Mouse (Mus musculus) brown adipose tissue, adult 24 weeks (tissue): Measurements from ENCODE around the gene Sh2d3c. TPM values are rescaled to one million over a fixed set of nuclear protein-coding genes. Genes with fewer than 3 reads are reported as not detected.

Experiments used
- H3K27ac ChIP-seq: fragments of 200-500 bp; replicated peaks from 2 replicates; pipeline ENCODE4 v1.5.1; 2012; ENCODE audit warnings: low read depth, mild to moderate bottlenecking, low read length
- H3K4me1 ChIP-seq: fragments of 200-500 bp; 2 replicates; pipeline ENCODE4 v1.6.1; 2012; ENCODE audit warnings: low read length, mixed read lengths; ENCODE audit not compliant: control insufficient read depth, insufficient read depth, insufficient read length
- H3K4me3 ChIP-seq: fragments of 200-500 bp; 2 replicates; pipeline ENCODE4 v1.5.1; 2012; ENCODE audit warnings: low read depth, mild to moderate bottlenecking, low read length, moderate library complexity; ENCODE audit not compliant: insufficient read depth
- polyA plus RNA-seq: library from polyadenylated mRNA; stranded (reverse); fragments of >200 nt; gene quantifications from 2 replicates; pipeline ENCODE4 v1.2.4, GENCODE M21; 2012; ENCODE audit not compliant: missing spikeins, insufficient read depth, insufficient read length

Gene Sh2d3c
- polyA plus RNA-seq, 1 experiment: 4.4 TPM

GRCm38 (mm10) chr2:32749082-32749481 lies 28.2 kb downstream of the Sh2d3c start:
- no peak overlapping the region for H3K4me3 ChIP-seq

DNA sequence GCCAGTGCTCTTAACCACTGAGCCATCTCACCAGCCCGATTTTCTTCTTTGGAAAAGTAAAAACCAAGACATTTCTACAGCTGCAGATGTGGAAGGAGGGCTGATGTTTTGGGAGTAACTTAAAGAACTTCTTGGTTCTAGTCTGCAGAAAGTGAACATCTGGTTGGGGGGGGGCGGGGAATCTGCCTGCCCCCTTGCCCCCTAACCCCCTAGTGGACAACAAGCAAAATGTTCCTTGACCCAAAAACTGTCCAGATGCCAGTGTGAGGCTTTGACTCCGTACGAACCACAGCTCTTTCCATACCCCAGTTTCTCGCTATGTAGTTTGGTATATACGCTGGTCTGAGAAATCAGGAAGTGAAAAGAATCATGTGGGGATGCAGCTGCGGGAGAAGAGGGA lies 29.3 kb downstream of the Sh2d3c start:
- H3K4me3 ChIP-seq: no peak overlapping the region
- no peaks in the 10 kb centered on the region for H3K4me1 ChIP-seq
- H3K27ac ChIP-seq: no peak overlapping the region

More at GRCm38 (mm10) chr2:32749082-32749481, 28.2 kb downstream of the Sh2d3c start:
- H3K27ac ChIP-seq: no peak overlapping the region
- H3K4me1 ChIP-seq: no peaks in the 10 kb centered on the region

DNA sequence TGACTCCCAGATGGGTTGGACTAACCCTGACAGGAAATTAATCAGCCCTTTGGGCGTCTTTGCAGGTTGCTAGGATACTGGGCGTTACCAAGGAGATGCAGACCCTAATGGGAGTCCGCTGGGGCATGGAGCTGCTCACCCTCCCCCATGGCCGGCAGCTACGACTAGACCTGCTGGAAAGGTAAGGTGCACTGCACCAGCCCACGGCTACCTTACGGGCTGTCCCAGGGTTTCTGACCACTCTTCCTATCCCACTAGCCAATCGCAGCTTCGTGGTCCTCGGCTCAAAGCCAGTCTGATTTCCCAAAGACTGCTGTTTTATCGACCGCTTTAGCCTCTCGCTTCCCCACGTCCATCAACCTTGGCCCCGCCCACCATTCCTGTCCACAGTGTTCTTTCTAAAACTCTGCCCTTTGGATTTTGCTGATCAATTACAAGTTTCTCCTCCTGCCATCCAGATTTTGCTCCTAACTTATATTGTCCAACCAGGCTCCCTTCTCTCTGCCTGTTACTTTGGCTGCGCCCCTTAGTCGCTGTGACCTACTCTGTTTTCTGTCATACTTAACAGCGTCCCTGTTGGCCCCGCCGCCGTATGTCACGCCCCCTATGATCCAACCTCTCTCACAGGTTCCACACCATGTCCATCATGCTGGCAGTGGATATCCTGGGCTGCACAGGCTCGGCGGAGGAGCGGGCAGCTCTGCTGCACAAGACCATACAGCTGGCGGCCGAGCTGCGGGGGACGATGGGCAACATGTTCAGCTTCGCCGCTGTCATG lies 30.2 kb downstream of the Sh2d3c start:
- Histone ChIP-seq H3K27ac (no peak overlapping the region), H3K4me1 (no peaks in the 10 kb centered on the region), H3K4me3 (peak overlapping the region; percentile 37)

DNA sequence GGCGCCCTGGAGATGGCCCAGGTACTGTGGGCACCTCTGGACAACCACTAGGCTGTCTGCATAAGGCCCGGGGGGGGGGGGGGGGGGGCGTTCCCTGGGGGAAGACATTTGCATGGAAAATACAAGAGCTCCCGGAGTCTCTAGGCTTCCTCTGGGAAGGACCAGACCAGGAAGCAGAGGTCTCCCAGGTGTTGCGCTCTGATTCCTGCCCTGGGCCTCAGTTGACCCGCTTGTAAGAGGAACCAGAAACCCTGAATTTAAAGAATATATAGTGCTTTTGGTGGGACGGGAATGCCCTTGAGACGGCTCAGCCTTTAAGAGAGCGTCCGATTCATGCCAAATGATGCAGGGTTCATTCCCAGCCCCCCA lies 30.8 kb downstream of the Sh2d3c start:
- Histone ChIP-seq H3K4me1 (no peaks in the 10 kb centered on the region), H3K4me3 (no peak overlapping the region), H3K27ac (no peak overlapping the region)

DNA sequence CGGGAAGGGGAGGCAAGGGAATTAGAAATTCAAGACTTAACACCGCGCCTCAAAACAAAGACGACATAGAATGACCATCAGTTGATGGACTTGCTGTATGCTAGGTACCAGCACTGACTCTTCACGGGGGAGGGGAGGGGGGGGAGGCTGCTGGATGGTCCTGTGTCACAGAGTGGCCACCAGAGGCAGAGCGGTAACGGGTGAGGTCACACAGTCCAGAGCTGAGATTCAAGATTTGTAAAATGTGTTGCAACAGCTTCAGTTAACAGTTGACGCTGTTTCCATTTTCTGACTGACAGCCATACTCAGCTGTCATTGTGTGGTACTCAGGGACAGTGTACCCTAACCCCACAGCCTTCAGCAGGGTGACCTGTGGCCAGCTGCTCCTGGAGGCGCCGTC lies 31.3 kb downstream of the Sh2d3c start:
- H3K4me3 ChIP-seq: no peak overlapping the region
- H3K27ac ChIP-seq: no peak overlapping the region
- H3K4me1 ChIP-seq: no peaks in the 10 kb centered on the region

DNA sequence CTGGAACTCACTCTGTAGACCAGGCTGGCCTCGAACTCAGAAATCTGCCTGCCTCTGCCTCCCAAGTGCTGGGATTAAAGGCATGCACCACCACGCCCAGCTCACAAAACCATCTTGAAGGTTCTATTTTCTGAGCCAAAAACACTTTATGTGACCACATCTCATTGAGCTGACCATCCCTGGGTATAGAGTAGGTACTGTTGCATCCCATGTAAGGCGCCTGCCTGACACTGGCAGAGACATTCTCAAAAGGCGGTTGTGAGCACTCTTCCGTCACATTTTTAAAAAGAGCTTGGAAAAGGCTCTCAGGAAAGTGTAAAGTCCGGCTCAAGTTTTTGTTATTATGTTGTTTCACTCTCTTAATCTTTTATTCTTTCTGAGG lies 35.8 kb downstream of the Sh2d3c start:
- H3K27ac ChIP-seq: no peak overlapping the region
- H3K4me3 ChIP-seq: no peak overlapping the region
- no peaks in the 10 kb centered on the region for H3K4me1 ChIP-seq

GRCm38 (mm10) chr2:32757056-32757845 lies 36.4 kb downstream of the Sh2d3c start, which contains the start of gene Tor2a:
Tor2a (plus strand) TSS chr2:32757234.
- peak within 1 kb of the TSS; percentile 80 for H3K27ac ChIP-seq
- peak within 1 kb of the TSS; percentile 89 for H3K4me3 ChIP-seq
- no peaks in the 10 kb centered on the region for H3K4me1 ChIP-seq

DNA sequence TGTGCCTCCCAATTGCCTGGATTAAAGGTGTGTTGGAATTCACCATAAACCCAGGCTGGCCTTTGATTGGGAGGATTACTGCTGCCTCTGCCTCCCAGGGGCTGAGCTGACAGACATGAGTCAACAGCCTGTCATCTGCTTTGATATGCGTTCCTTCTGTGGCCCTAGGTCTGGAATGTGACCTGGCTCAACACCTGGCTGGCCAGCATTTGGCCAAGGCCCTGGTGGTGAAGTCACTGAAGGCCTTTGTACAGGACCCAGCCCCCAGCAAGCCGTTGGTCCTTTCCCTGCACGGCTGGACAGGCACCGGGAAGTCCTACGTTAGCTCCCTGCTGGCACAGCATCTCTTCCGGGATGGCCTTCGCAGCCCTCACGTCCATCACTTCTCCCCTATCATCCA lies 37.6 kb downstream of the Sh2d3c start:
- H3K27ac ChIP-seq: no peak overlapping the region
- no peak overlapping the region for H3K4me3 ChIP-seq
- no peaks in the 10 kb centered on the region for H3K4me1 ChIP-seq

GRCm38 (mm10) chr2:32759001-32759400 lies 38.1 kb downstream of the Sh2d3c start:
- no peak overlapping the region for H3K27ac ChIP-seq
- no peak overlapping the region for H3K4me3 ChIP-seq
- no peaks in the 10 kb centered on the region for H3K4me1 ChIP-seq

- no peaks in the 10 kb centered on the region for H3K4me1 ChIP-seq
These were observed 40.5 kb downstream of the Sh2d3c start for GRCm38 (mm10) chr2:32761361-32761760.

DNA sequence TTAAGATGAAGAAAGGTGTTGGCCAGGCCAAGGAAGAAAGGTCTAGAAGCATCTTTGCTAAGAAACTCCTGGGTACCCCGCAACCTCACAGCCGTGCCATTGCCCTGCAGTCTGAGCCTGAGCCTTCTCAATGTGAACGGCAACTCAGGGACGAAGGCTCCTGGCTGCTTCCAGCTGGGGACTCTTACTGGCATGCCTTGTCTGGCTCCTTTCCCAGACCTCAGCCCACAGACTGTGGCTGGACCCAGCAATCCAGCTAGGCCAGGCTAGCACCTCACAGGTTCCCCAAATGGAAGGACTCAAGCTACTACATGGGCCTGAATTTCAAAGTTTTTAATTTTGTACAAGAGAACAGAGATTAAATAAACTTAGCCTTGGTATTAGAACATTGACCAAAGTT lies 41.0 kb downstream of the Sh2d3c start:
- Histone ChIP-seq H3K4me3 (no peak overlapping the region), H3K4me1 (no peaks in the 10 kb centered on the region), H3K27ac (no peak overlapping the region)

More at GRCm38 (mm10) chr2:32761361-32761760, 40.5 kb downstream of the Sh2d3c start:
- no peak overlapping the region for H3K27ac ChIP-seq
- no peak overlapping the region for H3K4me3 ChIP-seq

DNA sequence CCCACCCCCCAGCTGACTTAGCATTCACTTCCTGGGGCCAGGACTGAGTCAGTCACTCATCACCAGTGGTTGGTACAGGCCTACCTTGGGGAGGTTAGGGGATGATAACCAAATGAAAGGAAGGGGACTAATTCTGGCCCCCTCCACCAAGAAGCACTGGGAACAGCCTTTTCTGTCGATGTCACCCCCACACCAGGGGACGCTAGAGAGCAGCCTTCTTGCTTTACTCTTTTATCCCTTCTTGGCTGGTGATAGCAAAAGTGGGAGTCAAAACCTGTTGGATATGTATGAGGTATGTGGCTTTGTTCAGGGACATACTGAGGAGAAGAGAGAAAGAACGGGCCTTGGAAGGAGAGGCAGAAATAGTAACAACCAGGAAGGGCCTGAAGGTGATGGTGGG lies 42.5 kb downstream of the Sh2d3c start:
- Histone ChIP-seq H3K4me1 (no peaks in the 10 kb centered on the region), H3K4me3 (no peak overlapping the region), H3K27ac (no peak overlapping the region)

DNA sequence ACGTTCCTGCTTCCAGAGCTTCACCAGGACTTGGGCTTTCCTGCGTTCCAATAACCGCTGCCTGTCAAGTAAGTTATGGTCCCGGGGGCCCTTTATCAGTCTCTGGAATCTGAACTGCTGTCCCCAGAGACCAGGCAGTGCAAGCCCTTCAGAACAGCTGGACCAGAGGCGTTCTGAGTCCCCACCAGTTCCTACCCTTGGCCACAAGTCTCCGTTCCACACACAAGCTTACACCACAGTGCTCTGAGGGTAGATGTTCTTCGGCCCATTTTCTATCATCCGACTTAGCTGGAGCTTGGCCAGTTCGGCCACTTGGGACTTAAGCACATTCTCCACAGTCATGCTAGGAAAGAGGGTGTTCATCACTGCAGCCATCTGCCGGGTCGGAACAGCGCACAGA lies 46.4 kb downstream of the Sh2d3c start:
- Histone ChIP-seq H3K27ac (no peak overlapping the region), H3K4me1 (no peaks in the 10 kb centered on the region), H3K4me3 (no peak overlapping the region)

- Histone ChIP-seq H3K4me3 (no peak overlapping the region), H3K27ac (no peak overlapping the region), H3K4me1 (no peaks in the 10 kb centered on the region)
These were observed 47.9 kb downstream of the Sh2d3c start for GRCm38 (mm10) chr2:32768661-32769285.

GRCm38 (mm10) chr2:32769327-32770085 lies 48.7 kb downstream of the Sh2d3c start:
- Histone ChIP-seq H3K4me1 (no peaks in the 10 kb centered on the region), H3K4me3 (no peak overlapping the region), H3K27ac (no peak overlapping the region)
